Mouse (Mus musculus) adrenal gland, postnatal 25 days (tissue): ENCODE results near the gene Phf14. TPM values are rescaled to one million over a fixed set of nuclear protein-coding genes. Genes with fewer than 3 reads are reported as not detected.
"Not testable (repeated sequence)": the region's sequence is repeated elsewhere in the genome, so short reads cannot be mapped to it uniquely, and the experiment has no call there.

ENCODE experiments used
- DNase-seq: peaks from one replicate; pipeline ENCODE4 v3.0.0; 2021; ENCODE audit warnings: mixed read lengths
- long read RNA-seq: library from polyadenylated mRNA; stranded (forward); transcript quantifications from one replicate; pipeline ENCODE4 v2.0.0, GENCODE M21; 2021
- total RNA-seq: library from RNA; stranded (reverse); gene quantifications from 2 replicates; pipeline ENCODE4 v1.2.3, GENCODE M21; 2021

Gene Phf14
- 37.7 and 55.0 TPM in 2 replicates for total RNA-seq
- long read RNA-seq, transcript Phf14-203 (18 exons, 3,336 nt): major isoform, 7 of 40 reads
- long read RNA-seq, partial matches to known transcripts: 5 of 40 reads
- long read RNA-seq, other reads (novel, unspliced or antisense): 24 of 40 reads

- peak; percentile 89 for DNase-seq
These were observed at the start of gene Phf14, which contains the start of gene Ndufa4 for GRCm38 (mm10) chr6:11907269-11908032. Gene Phf14 (plus strand): TSS chr6:11907809. Gene Ndufa4 (minus strand): TSS chr6:11907497.

GRCm38 (mm10) chr6:11875364-11875763 is 32.2 kb upstream of the Phf14 start:
- not testable (repeated sequence) for DNase-seq

GRCm38 (mm10) chr6:11900809-11901310 is 6.7 kb upstream of the Phf14 start:
- DNase-seq: no peak

GRCm38 (mm10) chr6:11906890-11907268 is 730 bp upstream of the Phf14 start:
- DNase-seq: no peak

GRCm38 (mm10) chr6:11908170-11908569 is 561 bp downstream of the Phf14 start:
- DNase-seq: no peak

- peak; percentile 88 for DNase-seq
These were observed 18.0 kb downstream of the Phf14 start for GRCm38 (mm10) chr6:11925496-11926041.

- peak; percentile 35 for DNase-seq
These were observed 18.5 kb downstream of the Phf14 start for GRCm38 (mm10) chr6:11926082-11926595.

- no peak for DNase-seq
These were observed 19.9 kb downstream of the Phf14 start for GRCm38 (mm10) chr6:11927485-11927884.

GRCm38 (mm10) chr6:11933403-11933802 is 25.8 kb downstream of the Phf14 start:
- no peak for DNase-seq

- DNase-seq: no peak
These were observed 33.3 kb downstream of the Phf14 start for GRCm38 (mm10) chr6:11940895-11941294.

- no peak for DNase-seq
These were observed 34.5 kb downstream of the Phf14 start for GRCm38 (mm10) chr6:11942089-11942488.

- DNase-seq: no peak
These were observed 40.5 kb downstream of the Phf14 start for GRCm38 (mm10) chr6:11948100-11948499.

- DNase-seq: no peak
These were observed 52.6 kb downstream of the Phf14 start for GRCm38 (mm10) chr6:11960172-11960571.

- no peak for DNase-seq
These were observed 86.2 kb downstream of the Phf14 start for GRCm38 (mm10) chr6:11993782-11994181.

GRCm38 (mm10) chr6:11998576-11998975 is 91.0 kb downstream of the Phf14 start:
- peak; percentile 69 for DNase-seq

- DNase-seq: no peak
These were observed 91.9 kb downstream of the Phf14 start for GRCm38 (mm10) chr6:11999506-11999905.

- no peak for DNase-seq
These were observed 97.8 kb downstream of the Phf14 start for GRCm38 (mm10) chr6:12005455-12005854.

GRCm38 (mm10) chr6:12006001-12006400 is 98.4 kb downstream of the Phf14 start:
- no peak for DNase-seq

- no peak for DNase-seq
These were observed 104.5 kb downstream of the Phf14 start for GRCm38 (mm10) chr6:12012103-12012502.

- no peak for DNase-seq
These were observed 106.4 kb downstream of the Phf14 start for GRCm38 (mm10) chr6:12014035-12014434.

- no peak for DNase-seq
These were observed 107.1 kb downstream of the Phf14 start for GRCm38 (mm10) chr6:12014733-12015132.

- DNase-seq: no peak
These were observed 112.1 kb downstream of the Phf14 start for GRCm38 (mm10) chr6:12019736-12020135.

GRCm38 (mm10) chr6:12020156-12020555 is 112.5 kb downstream of the Phf14 start:
- no peak for DNase-seq
